Mouse (Mus musculus) layer of hippocampus, postnatal 10 days (tissue): Measurements from ENCODE around the gene Cd247. TPM values are rescaled to one million over a fixed set of nuclear protein-coding genes. Genes with fewer than 3 reads are reported as not detected.

ENCODE experiments used
- DNase-seq, 2 experiments: peaks; one replicate each; pipeline ENCODE4 v3.0.0; 2021; ENCODE audit warnings: low spot score in 2 of 2
- total RNA-seq, 2 experiments: library from RNA; stranded (reverse); gene quantifications; 2 replicates each; pipeline ENCODE4 v1.2.3; 2021

Cd247 gene
- total RNA-seq, 2 experiments from 2014 or later: 0.20 to 0.25 TPM

- no peak for DNase-seq
These were observed 29.8 kb downstream of the Cd247 start for GRCm38 (mm10) chr1:165818145-165818860.

GRCm38 (mm10) chr1:165819147-165819546 is 30.7 kb downstream of the Cd247 start:
- DNase-seq: no peak

GRCm38 (mm10) chr1:165822031-165822430 is 33.5 kb downstream of the Cd247 start:
- no peak for DNase-seq

- no peak for DNase-seq
These were observed 39.7 kb downstream of the Cd247 start for GRCm38 (mm10) chr1:165828173-165828572.

- no peak for DNase-seq
These were observed 40.1 kb downstream of the Cd247 start for GRCm38 (mm10) chr1:165828615-165829014.

GRCm38 (mm10) chr1:165829890-165830289 is 41.4 kb downstream of the Cd247 start:
- DNase-seq: no peak

GRCm38 (mm10) chr1:165833244-165833643 is 44.8 kb downstream of the Cd247 start:
- DNase-seq: no peak

GRCm38 (mm10) chr1:165833910-165834632 is 45.6 kb downstream of the Cd247 start:
- DNase-seq: no peak

GRCm38 (mm10) chr1:165834633-165834975 is 46.1 kb downstream of the Cd247 start:
- no peak for DNase-seq

- no peak for DNase-seq
These were observed 48.0 kb downstream of the Cd247 start for GRCm38 (mm10) chr1:165836461-165836860.

GRCm38 (mm10) chr1:165837546-165837945 is 49.1 kb downstream of the Cd247 start:
- no peak for DNase-seq

GRCm38 (mm10) chr1:165839201-165839600 is 50.7 kb downstream of the Cd247 start:
- DNase-seq: no peak

GRCm38 (mm10) chr1:165840548-165841230 is 52.2 kb downstream of the Cd247 start:
- no peak for DNase-seq

GRCm38 (mm10) chr1:165842170-165842569 is 53.7 kb downstream of the Cd247 start:
- no peak for DNase-seq

GRCm38 (mm10) chr1:165843586-165843985 is 55.1 kb downstream of the Cd247 start:
- no peak for DNase-seq

GRCm38 (mm10) chr1:165844466-165844951 is 56.0 kb downstream of the Cd247 start:
- no peak for DNase-seq

- DNase-seq: no peak
These were observed 56.5 kb downstream of the Cd247 start for GRCm38 (mm10) chr1:165844956-165845355.

GRCm38 (mm10) chr1:165845366-165845765 is 56.9 kb downstream of the Cd247 start:
- DNase-seq: no peak

GRCm38 (mm10) chr1:165848417-165848816 is 59.9 kb downstream of the Cd247 start:
- DNase-seq: no peak

- DNase-seq: no peak
These were observed 60.4 kb downstream of the Cd247 start for GRCm38 (mm10) chr1:165848881-165849280.

- DNase-seq: no peak
These were observed 61.3 kb downstream of the Cd247 start for GRCm38 (mm10) chr1:165849458-165850445.
